Mouse (Mus musculus): Measurements from ENCODE around the gene Sptan1. TPM values are rescaled to one million over a fixed set of nuclear protein-coding genes. Genes with fewer than 3 reads are reported as not detected.

Gene Sptan1
- polyA plus RNA-seq, 1 experiment, result 63.0 TPM

DNA sequence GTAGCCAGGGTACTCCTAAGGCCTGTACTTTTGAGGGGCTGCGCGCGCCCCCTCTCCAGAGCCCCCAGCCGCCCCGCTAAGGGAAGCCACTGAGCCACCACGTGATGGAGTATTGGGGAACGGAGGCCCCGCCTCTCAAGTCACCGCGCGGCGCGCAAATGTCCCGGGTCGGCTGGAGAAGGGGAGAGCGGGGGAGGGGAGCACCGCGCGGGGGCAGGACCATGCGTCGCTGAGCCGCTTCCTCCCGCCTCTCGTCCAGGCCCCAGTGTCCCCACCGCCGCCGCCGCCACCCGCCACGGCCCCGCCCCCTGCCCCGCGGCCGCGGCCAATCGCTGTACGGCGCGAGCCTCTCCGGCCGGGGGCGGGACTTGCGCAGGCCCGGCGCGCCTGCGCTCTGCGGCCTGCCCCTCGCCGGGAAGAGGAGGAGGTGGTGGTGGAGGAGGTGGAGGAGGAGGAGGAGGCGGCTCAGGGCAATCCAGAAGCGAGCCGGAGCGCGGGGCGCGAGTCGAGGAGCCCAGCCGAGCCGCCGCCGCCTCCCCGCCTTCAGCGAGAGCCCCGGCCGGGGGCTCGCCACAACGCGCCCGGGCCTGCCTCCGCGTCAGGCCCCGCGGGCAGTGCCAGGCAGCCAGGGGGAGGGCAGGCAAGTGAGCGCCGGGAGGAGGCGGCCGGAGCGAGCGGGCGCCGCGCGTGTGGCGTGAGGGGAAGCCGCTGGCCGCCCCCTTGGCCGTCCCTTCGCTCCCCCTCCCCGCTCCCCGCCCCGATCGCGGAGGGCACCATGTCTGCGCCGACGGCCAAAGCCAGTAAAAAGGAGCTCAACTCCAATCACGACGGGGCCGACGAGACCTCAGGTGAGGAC, 100.9 kb downstream of the Sptan1 start:
- TF ChIP-seq GATA1 (IDR thresholded peaks at IDR 0.05; ENCODE audit: borderline replicate concordance, low read length) (no peak), FLI1 (IDR thresholded peaks at IDR 0.05; ENCODE audit: low read length) (no peak)
- Histone ChIP-seq H3K9me3 (no peaks in the 10 kb centered on the region), H3K4me3 (replicated peaks) (peak overlapping the region; percentile 96), H3K27me3 (replicated peaks) (no peaks in the 10 kb centered on the region), H3K4me1 (peaks cover 59% of the 10 kb centered on the region), H3K36me3 (replicated peaks; ENCODE audit: low read length) (peaks cover 27% of the 10 kb centered on the region)

DNA sequence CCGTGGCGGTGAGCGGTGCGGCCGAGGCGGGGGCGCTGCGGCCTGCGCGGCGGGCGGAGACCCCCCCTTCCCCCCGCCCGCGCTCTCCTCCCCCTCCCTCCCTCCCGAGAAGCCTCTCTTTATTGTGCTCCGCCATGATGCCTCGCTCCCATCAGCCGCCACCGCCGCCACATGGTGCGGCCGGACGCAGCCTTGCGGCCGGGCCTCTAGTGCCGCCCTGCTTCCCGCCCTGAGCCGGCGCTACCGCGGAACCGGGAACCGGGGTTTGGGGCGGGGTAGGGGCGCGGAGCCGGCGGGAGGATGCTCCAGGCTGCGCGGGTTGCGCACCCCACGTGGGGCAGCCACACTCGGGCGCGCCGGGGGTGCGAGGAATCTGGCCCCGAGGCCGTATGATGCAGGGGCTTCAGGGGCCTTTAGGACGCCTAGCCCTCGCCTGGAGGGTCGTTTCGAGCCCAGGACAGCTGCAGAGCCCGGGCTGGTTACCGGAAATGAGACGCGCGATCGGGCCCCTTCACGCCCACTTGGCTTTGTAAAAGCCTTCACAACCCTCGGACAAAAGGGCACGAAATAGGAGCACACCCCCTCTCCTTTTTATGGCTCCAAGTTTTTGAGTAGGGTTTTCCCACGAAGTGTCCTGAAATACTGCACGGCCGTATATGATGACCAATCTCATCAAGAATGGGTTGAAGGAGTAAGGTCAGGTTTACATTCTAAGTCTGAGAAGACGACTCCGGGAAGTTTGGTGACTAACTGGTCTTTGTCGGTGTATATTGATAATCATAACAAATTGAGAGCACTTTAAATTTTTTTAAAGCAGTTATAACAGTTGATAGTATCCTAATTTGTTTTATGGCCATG, 101.9 kb downstream of the Sptan1 start:
- Histone ChIP-seq H3K27me3 (replicated peaks) (no peaks in the 10 kb centered on the region), H3K9me3 (no peaks in the 10 kb centered on the region), H3K36me3 (replicated peaks; ENCODE audit: low read length) (peaks cover 27% of the 10 kb centered on the region), H3K4me3 (replicated peaks) (peak overlapping the region; percentile 96), H3K4me1 (peaks cover 49% of the 10 kb centered on the region)
- TF ChIP-seq GATA1 (IDR thresholded peaks at IDR 0.05; ENCODE audit: borderline replicate concordance, low read length) (no peak), FLI1 (IDR thresholded peaks at IDR 0.05; ENCODE audit: low read length) (no peak)

DNA sequence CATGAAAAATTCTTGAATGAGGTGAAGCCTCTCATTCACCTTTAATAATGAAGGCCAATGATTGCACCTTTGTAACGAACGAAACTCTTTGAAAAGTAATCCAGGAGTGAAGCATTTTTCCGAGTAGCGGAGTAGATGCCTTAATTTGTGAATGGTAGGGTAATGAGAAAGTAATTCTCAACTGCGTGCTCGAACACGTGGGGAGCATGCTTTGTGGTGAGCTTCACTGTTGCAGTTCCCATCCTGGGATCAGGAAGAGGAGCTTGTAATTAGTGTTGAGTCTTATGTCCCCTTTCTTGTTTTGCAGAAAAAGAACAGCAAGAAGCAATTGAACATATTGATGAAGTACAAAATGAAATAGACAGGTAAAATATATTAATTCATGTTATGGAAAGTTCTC, 102.6 kb downstream of the Sptan1 start:
- Histone ChIP-seq H3K9me3 (no peaks in the 10 kb centered on the region), H3K36me3 (replicated peaks; ENCODE audit: low read length) (peaks cover 33% of the 10 kb centered on the region), H3K4me1 (peaks cover 43% of the 10 kb centered on the region), H3K27me3 (replicated peaks) (no peaks in the 10 kb centered on the region), H3K4me3 (replicated peaks) (peak overlapping the region; percentile 96)
- TF ChIP-seq GATA1 (IDR thresholded peaks at IDR 0.05; ENCODE audit: borderline replicate concordance, low read length) (no peak), FLI1 (IDR thresholded peaks at IDR 0.05; ENCODE audit: low read length) (no peak)

DNA sequence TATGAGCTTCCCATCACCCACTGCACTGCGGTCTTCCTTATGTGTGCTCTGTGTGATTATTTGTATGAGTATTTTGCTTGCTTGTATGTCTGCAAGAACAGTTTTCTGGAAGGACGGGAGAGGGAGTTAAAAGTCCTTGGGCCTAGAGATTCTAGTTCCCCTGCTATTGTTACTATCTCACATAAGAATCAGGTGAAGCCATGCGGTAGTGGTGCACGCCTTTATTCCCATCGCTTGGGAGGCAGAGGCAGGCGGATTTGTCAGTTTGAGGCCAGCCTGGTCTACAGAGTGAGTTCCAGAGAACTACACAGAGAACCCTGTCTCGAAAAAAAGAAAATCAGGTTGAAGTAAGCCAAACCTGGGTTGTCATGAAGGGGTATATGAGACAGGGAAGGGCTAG, 107.5 kb downstream of the Sptan1 start:
- TF ChIP-seq FLI1 (IDR thresholded peaks at IDR 0.05; ENCODE audit: low read length) (no peak), GATA1 (IDR thresholded peaks at IDR 0.05; ENCODE audit: borderline replicate concordance, low read length) (no peak)
- Histone ChIP-seq H3K27me3 (replicated peaks) (no peaks in the 10 kb centered on the region), H3K9me3 (no peaks in the 10 kb centered on the region), H3K36me3 (replicated peaks; ENCODE audit: low read length) (peaks cover 48% of the 10 kb centered on the region), H3K4me3 (replicated peaks) (no peak overlapping the region), H3K4me1 (peaks cover 28% of the 10 kb centered on the region)

DNA sequence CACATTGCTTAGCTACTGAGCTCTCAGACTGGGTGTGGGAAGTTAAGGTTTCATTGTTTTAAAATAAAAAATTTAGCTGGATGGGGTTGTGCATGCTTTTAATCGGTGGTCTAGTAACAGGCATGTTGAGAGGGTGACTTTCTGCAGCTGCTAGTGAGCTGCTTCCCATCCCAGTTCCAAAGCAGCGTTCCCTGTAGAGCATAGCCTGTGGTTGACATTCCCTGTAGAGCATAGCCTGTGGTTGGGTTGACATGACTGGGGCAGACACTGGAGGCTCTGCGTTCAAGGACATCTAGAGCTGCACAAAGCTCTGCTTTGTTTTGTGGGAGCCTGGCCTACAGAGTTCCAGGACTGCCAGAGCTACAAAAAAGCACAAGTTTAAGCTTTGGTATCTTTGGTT, 107.9 kb downstream of the Sptan1 start:
- H3K4me1 ChIP-seq, result peaks cover 28% of the 10 kb centered on the region
- peaks cover 44% of the 10 kb centered on the region for H3K36me3 ChIP-seq (replicated peaks; ENCODE audit: low read length)
- H3K9me3 ChIP-seq, result no peaks in the 10 kb centered on the region
- TF ChIP-seq GATA1 (IDR thresholded peaks at IDR 0.05; ENCODE audit: borderline replicate concordance, low read length), result no peak
- TF ChIP-seq FLI1 (IDR thresholded peaks at IDR 0.05; ENCODE audit: low read length), result no peak
- no peaks in the 10 kb centered on the region for H3K27me3 ChIP-seq (replicated peaks)
- H3K4me3 ChIP-seq (replicated peaks), result no peak overlapping the region

DNA sequence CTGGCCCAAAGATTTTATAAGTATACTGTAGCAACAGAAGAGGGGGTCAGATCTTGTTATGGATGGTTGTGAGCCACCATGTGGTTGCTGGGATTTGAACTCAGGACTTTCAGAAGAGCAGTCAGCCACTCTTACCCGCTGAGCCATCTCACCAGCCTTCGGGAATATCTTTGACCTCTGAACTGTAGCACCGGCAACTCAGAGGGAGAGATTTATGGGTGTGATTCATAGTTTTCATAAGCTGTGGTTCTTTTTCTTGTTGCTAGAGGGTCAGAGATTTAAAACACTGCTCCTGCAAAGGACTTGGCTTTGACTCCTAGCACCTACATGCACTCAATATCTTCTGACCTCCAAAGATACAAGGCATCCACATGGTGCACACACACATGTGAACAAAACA, 110.3 kb downstream of the Sptan1 start:
- no peaks in the 10 kb centered on the region for H3K27me3 ChIP-seq (replicated peaks)
- no peak overlapping the region for H3K4me3 ChIP-seq (replicated peaks)
- TF ChIP-seq GATA1 (IDR thresholded peaks at IDR 0.05; ENCODE audit: borderline replicate concordance, low read length), result no peak
- TF ChIP-seq FLI1 (IDR thresholded peaks at IDR 0.05; ENCODE audit: low read length), result no peak
- peaks cover 39% of the 10 kb centered on the region for H3K4me1 ChIP-seq
- H3K36me3 ChIP-seq (replicated peaks; ENCODE audit: low read length), result peaks cover 37% of the 10 kb centered on the region
- H3K9me3 ChIP-seq, result no peaks in the 10 kb centered on the region

DNA sequence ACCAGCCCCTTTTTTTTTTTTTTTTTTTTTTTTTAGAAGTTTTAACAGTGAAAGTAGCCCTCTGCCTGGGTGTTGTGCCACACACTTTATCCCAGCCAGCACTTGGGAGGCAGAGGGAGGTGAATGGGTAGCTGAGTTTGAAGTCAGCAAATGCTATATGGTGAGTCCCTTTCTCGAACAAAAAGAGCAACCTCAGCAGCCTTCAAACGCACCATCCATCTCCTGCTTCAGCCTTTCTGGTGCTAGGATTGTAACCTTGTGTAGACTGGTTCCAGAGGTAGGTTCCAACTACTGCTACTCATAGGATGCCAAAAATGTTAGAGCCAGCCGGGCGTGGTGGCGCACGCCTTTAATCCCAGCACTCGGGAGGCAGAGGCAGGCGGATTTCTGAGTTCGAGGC, 111.1 kb downstream of the Sptan1 start:
- no peak for TF ChIP-seq GATA1 (IDR thresholded peaks at IDR 0.05; ENCODE audit: borderline replicate concordance, low read length)
- H3K9me3 ChIP-seq, result no peaks in the 10 kb centered on the region
- no peaks in the 10 kb centered on the region for H3K27me3 ChIP-seq (replicated peaks)
- peaks cover 44% of the 10 kb centered on the region for H3K36me3 ChIP-seq (replicated peaks; ENCODE audit: low read length)
- peaks cover 40% of the 10 kb centered on the region for H3K4me1 ChIP-seq
- H3K4me3 ChIP-seq (replicated peaks), result no peak overlapping the region

DNA sequence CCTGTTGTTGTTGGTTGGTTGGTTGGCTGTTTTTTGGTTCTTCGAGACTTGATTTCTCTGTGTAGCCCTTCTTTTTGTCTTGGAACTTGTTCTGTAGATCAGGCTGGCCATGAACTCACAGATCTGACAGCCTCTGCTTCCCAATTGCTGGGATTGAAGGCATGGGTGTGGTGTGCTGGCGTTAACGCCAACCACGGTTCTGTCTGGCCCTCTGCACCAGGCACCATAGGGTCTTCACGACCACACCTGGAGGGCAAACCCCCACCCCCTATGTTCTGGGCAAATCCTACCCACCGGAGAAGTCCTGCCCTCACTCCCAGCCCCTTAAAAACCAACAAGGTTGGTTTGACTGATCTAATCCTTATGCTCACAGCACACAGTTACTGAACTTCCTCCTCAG, 111.6 kb downstream of the Sptan1 start:
- no peaks in the 10 kb centered on the region for H3K9me3 ChIP-seq
- H3K36me3 ChIP-seq (replicated peaks; ENCODE audit: low read length), result peaks cover 49% of the 10 kb centered on the region
- TF ChIP-seq GATA1 (IDR thresholded peaks at IDR 0.05; ENCODE audit: borderline replicate concordance, low read length), result no peak
- no peak for TF ChIP-seq FLI1 (IDR thresholded peaks at IDR 0.05; ENCODE audit: low read length)
- H3K27me3 ChIP-seq (replicated peaks), result no peaks in the 10 kb centered on the region
- peaks cover 40% of the 10 kb centered on the region for H3K4me1 ChIP-seq
- peak overlapping the region; percentile 97 for H3K4me3 ChIP-seq (replicated peaks)

DNA sequence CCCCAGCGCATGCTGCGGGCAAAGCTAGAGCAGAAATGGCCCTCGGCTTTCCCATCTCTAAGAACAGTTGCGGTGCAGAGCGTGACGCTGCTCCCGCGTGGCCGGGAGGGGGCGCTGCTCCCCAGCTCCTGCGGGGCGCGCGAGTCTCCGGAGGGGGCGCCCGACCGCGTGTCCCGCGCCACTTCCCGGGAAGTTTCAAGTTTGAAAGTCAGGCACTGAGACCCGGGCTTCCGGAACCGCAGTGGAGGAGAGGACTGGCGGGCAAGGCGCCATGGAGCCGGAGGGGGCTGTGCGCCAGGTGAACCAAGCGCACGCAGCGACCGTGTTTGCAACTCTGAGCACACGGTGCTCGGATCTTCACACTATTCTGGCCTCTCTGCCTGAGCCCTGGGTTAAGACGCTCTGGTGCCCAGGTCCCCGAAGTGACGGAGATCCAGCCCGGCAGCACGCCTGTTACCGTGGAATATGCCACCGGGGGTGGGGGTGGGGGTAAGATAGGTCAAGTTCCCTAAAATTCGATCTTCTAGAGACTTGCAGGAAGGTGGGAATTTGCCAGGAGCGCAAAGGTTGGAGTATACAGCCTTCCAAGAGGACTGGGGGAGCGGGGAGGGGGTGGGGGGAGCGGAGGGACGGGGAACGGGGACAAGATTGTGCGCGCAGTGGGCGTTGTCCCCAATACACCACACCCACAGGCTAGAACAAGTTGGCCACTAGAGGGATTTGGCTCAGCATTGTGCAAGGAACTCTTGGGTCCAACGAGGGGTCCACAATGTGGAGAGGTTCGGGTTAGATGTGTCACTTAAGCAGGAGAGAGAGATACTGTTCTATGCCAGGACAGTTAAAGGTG, 112.4 kb downstream of the Sptan1 start, which contains the start of gene Pkn3:
Gene Pkn3, plus strand, starts transcription at position 183 of the 847 bp plus-strand sequence.
- H3K4me3 ChIP-seq (replicated peaks), result peak within 1 kb of the TSS; percentile 97
- peaks cover 52% of the 10 kb centered on the region for H3K36me3 ChIP-seq (replicated peaks; ENCODE audit: low read length)
- TF ChIP-seq GATA1 (IDR thresholded peaks at IDR 0.05; ENCODE audit: borderline replicate concordance, low read length) (no peak), FLI1 (IDR thresholded peaks at IDR 0.05; ENCODE audit: low read length) (no peak; the same call in 1 of the 2 replicates)
- H3K9me3 ChIP-seq, result no peaks in the 10 kb centered on the region
- H3K4me1 ChIP-seq, result peaks cover 42% of the 10 kb centered on the region
- H3K27me3 ChIP-seq (replicated peaks), result no peaks in the 10 kb centered on the region
